Mouse (Mus musculus): ENCODE results near the gene Homer2. TPM values are rescaled to one million over a fixed set of nuclear protein-coding genes. Genes with fewer than 3 reads are reported as not detected.

The Homer2 gene
- polyA plus RNA-seq, 1 experiment from 2014 or later: 34.4 TPM

DNA sequence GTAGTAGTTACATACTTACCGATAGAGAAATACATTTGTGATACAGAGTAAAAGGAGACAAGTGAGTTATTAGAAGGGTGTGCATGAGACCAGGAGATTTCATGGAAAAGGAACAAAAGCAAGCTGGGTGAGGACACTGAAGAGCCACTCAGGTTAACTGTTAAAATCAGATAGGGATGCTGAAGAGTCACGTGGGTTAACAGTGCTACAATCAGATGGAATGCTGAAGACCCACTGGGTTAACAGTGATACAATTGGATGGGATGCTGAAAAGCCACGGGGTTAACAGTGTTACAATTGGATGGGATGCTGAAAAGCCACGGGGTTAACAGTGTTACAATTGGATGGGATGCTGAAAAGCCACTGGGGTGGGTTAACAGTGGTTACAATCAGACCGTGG is 102.3 kb downstream of the Homer2 start:
- WGBS: 79% methylated on average over 5 of the region's 5 CpGs

GRCm38 (mm10) chr7:81599379-81600280 is 107.7 kb downstream of the Homer2 start:
- H3K4me2 ChIP-seq: no peak overlapping the region
- no peak for ATAC-seq (ENCODE audit: low FRiP score, low read depth)
- no peaks in the 10 kb centered on the region for H3K27me3 ChIP-seq
- H3K9ac ChIP-seq: no peak overlapping the region
- 76% methylated on average over 8 of the region's 8 CpGs for WGBS
- no peaks in the 10 kb centered on the region for H3K9me3 ChIP-seq
- H3K4me3 ChIP-seq: no peak overlapping the region
- 0 out of 2 replicates have a peak, but pooled peaks cover 4% of the 10 kb centered on the region for H3K4me1 ChIP-seq (replicated peaks)
- H3K27ac ChIP-seq (replicated peaks): no peak overlapping the region
- peaks cover 36% of the 10 kb centered on the region for H3K36me3 ChIP-seq

More for the DNA sequence above, 102.3 kb downstream of the Homer2 start:
- Histone ChIP-seq H3K4me2 (no peak overlapping the region), H3K9ac (no peak overlapping the region), H3K9me3 (no peaks in the 10 kb centered on the region), H3K36me3 (no peaks in the 10 kb centered on the region), H3K4me3 (no peak overlapping the region), H3K27ac (replicated peaks) (no peak overlapping the region), H3K27me3 (no peaks in the 10 kb centered on the region), H3K4me1 (replicated peaks) (0 out of 2 replicates have a peak, but pooled peaks cover 2% of the 10 kb centered on the region)
- ATAC-seq (ENCODE audit: low FRiP score, low read depth): no peak

DNA sequence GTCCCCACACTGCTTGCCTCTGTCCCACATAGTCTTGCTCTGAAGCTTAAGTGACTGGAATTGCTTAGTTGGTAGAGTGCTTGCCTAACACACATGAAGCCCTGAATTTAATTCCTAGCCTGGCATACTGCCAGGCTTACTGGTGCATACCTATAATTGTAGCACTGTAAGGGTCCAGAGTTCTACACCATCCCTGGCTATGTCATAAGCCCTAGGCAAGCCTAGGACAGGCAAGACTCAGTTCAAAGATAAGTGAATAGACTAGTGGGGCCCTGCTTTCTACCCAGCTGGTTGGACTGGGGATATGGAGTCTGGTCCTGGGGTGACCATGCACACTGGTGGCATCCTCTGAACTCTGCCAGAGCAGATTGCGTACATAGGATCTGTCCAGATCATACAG is 109.7 kb downstream of the Homer2 start:
- Histone ChIP-seq H3K27me3 (no peaks in the 10 kb centered on the region), H3K27ac (replicated peaks) (no peak overlapping the region), H3K9me3 (no peaks in the 10 kb centered on the region), H3K36me3 (peaks cover 49% of the 10 kb centered on the region), H3K4me2 (no peak overlapping the region), H3K4me3 (no peak overlapping the region), H3K9ac (no peak overlapping the region), H3K4me1 (replicated peaks) (0 out of 2 replicates have a peak, but pooled peaks cover 4% of the 10 kb centered on the region)
- 93% methylated on average over 1 of the region's 1 CpGs for WGBS
- no peak for ATAC-seq (ENCODE audit: low FRiP score, low read depth)

GRCm38 (mm10) chr7:81596086-81596485 is 111.2 kb downstream of the Homer2 start:
- no peak overlapping the region for H3K9ac ChIP-seq
- ATAC-seq (ENCODE audit: low FRiP score, low read depth): no peak
- WGBS: 89% methylated on average over 6 of the region's 6 CpGs

GRCm38 (mm10) chr7:81595056-81595455 is 112.3 kb downstream of the Homer2 start:
- Histone ChIP-seq H3K9ac (no peak overlapping the region), H3K4me3 (no peak overlapping the region), H3K4me2 (no peak overlapping the region), H3K27me3 (no peaks in the 10 kb centered on the region), H3K36me3 (peaks cover 72% of the 10 kb centered on the region), H3K9me3 (no peaks in the 10 kb centered on the region), H3K27ac (replicated peaks) (no peak overlapping the region), H3K4me1 (replicated peaks) (0 out of 2 replicates have a peak, but pooled peaks cover 3% of the 10 kb centered on the region)
- 90% methylated on average over 5 of the region's 5 CpGs for WGBS
- ATAC-seq (ENCODE audit: low FRiP score, low read depth): no peak

More at GRCm38 (mm10) chr7:81596086-81596485, 111.2 kb downstream of the Homer2 start:
- Histone ChIP-seq H3K4me1 (replicated peaks) (0 out of 2 replicates have a peak, but pooled peaks cover 4% of the 10 kb centered on the region), H3K36me3 (peaks cover 63% of the 10 kb centered on the region), H3K27ac (replicated peaks) (no peak overlapping the region), H3K9me3 (no peaks in the 10 kb centered on the region), H3K4me3 (no peak overlapping the region), H3K27me3 (no peaks in the 10 kb centered on the region), H3K4me2 (no peak overlapping the region)

DNA sequence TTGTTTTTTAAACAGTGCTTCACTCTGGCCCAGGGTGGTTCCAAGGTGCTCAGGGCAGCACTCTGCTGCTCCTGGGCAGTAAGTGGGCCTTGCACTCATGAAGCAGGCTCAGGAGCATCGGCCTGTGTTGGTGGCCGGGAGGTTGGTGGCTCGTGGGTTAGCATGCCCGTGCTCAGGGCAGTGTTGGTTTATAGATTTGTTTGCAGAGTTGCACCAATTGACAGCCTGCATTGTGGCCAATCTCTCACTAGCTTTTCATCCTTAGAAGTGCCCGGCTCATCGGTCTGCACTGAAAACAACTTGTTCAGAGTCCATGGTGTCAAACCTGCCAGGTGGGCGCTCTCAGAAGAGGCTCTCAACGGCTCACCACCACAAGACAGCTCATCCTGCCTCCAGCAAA is 113.9 kb downstream of the Homer2 start:
- Histone ChIP-seq H3K9me3 (no peaks in the 10 kb centered on the region), H3K4me1 (replicated peaks) (no peaks in the 10 kb centered on the region), H3K27ac (replicated peaks) (no peak overlapping the region), H3K36me3 (peaks cover 72% of the 10 kb centered on the region), H3K9ac (no peak overlapping the region), H3K27me3 (no peaks in the 10 kb centered on the region), H3K4me3 (no peak overlapping the region), H3K4me2 (no peak overlapping the region)
- 92% methylated on average over 8 of the region's 8 CpGs for WGBS
- no peak for ATAC-seq (ENCODE audit: low FRiP score, low read depth)

- WGBS: 87% methylated on average over 9 of the region's 9 CpGs
- Histone ChIP-seq H3K4me2 (no peak overlapping the region), H3K27ac (replicated peaks) (no peak overlapping the region), H3K27me3 (no peaks in the 10 kb centered on the region), H3K9ac (no peak overlapping the region), H3K9me3 (no peaks in the 10 kb centered on the region), H3K4me1 (replicated peaks) (no peaks in the 10 kb centered on the region), H3K4me3 (no peak overlapping the region), H3K36me3 (peaks cover 70% of the 10 kb centered on the region)
- no peak for ATAC-seq (ENCODE audit: low FRiP score, low read depth)
These were observed 114.6 kb downstream of the Homer2 start for GRCm38 (mm10) chr7:81592686-81593085.

- Histone ChIP-seq H3K4me2 (no peak overlapping the region), H3K9ac (no peak overlapping the region), H3K9me3 (no peaks in the 10 kb centered on the region), H3K36me3 (peaks cover 53% of the 10 kb centered on the region), H3K4me3 (no peak overlapping the region), H3K4me1 (replicated peaks) (no peaks in the 10 kb centered on the region), H3K27me3 (no peaks in the 10 kb centered on the region), H3K27ac (replicated peaks) (no peak overlapping the region)
- 88% methylated on average over 4 of the region's 4 CpGs for WGBS
- ATAC-seq (ENCODE audit: low FRiP score, low read depth): no peak
These were observed 120.1 kb downstream of the Homer2 start for GRCm38 (mm10) chr7:81587238-81587637.

GRCm38 (mm10) chr7:81585326-81585725 is 122.0 kb downstream of the Homer2 start:
- no peaks in the 10 kb centered on the region for H3K4me1 ChIP-seq (replicated peaks)
- no peaks in the 10 kb centered on the region for H3K9me3 ChIP-seq
- WGBS: 92% methylated on average over 7 of the region's 7 CpGs
- H3K27ac ChIP-seq (replicated peaks): no peak overlapping the region
- H3K36me3 ChIP-seq: peaks cover 36% of the 10 kb centered on the region
- no peak overlapping the region for H3K4me2 ChIP-seq
- no peaks in the 10 kb centered on the region for H3K27me3 ChIP-seq
- H3K4me3 ChIP-seq: no peak overlapping the region
- no peak for ATAC-seq (ENCODE audit: low FRiP score, low read depth)
- H3K9ac ChIP-seq: no peak overlapping the region

DNA sequence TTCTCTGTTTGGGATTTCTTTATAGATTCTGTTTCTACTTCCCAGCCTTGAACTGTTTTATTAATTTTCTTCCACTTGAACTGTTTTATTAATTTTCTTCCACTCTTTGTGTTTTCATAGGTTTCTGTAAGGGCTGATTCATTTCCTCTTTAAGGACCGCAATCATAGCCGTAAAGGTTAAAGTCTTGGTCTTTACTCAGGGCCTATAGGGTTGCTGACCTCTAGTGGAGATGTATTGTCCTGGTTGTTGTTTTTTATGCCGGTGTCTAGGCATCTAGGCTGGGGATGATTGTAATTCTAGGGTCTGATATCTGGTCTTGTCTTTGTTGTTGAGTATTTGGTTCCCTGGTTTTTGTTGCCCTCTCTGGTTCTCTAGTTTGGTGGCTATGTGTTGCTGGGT is 123.8 kb downstream of the Homer2 start:
- 70% methylated on average over 3 of the region's 3 CpGs for WGBS
- no peaks in the 10 kb centered on the region for H3K4me1 ChIP-seq (replicated peaks)
- no peak overlapping the region for H3K27ac ChIP-seq (replicated peaks)
- no peak for ATAC-seq (ENCODE audit: low FRiP score, low read depth)
- no peak overlapping the region for H3K9ac ChIP-seq
- no peak overlapping the region for H3K4me2 ChIP-seq
- no peaks in the 10 kb centered on the region for H3K9me3 ChIP-seq
- H3K4me3 ChIP-seq: no peak overlapping the region
- H3K27me3 ChIP-seq: no peaks in the 10 kb centered on the region
- peaks cover 45% of the 10 kb centered on the region for H3K36me3 ChIP-seq

DNA sequence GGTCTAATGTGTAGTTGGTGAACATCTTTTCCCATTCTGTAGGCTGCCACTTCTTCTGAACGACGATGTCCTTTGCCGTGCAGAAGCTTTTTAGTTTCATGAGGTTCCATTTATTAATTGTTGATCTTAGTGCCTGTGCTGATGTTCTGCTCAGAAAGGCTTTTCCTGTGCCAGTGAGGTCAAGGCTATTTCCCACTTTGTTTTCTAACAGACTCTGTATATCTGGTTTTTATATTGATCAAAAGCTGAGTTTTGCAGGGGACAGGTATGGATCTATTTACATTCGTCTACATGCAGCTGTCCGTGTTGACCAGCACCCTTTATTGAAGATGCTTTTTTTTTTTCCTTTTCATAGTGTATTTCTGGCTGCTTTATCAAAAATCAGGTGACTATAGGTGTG is 128.0 kb downstream of the Homer2 start:
- Histone ChIP-seq H3K27me3 (no peaks in the 10 kb centered on the region), H3K9ac (no peak overlapping the region), H3K4me1 (replicated peaks) (no peaks in the 10 kb centered on the region), H3K4me3 (no peak overlapping the region), H3K9me3 (no peaks in the 10 kb centered on the region), H3K4me2 (no peak overlapping the region), H3K36me3 (peaks cover 33% of the 10 kb centered on the region), H3K27ac (replicated peaks) (no peak overlapping the region)
- 96% methylated on average over 5 of the region's 5 CpGs for WGBS
- ATAC-seq (ENCODE audit: low FRiP score, low read depth): no peak

- WGBS: 93% methylated on average over 7 of the region's 7 CpGs
- peaks cover 33% of the 10 kb centered on the region for H3K36me3 ChIP-seq
- no peaks in the 10 kb centered on the region for H3K9me3 ChIP-seq
- H3K4me3 ChIP-seq: no peak overlapping the region
- H3K4me2 ChIP-seq: no peak overlapping the region
- H3K4me1 ChIP-seq (replicated peaks): peaks cover 4% of the 10 kb centered on the region
- ATAC-seq (ENCODE audit: low FRiP score, low read depth): no peak
- no peaks in the 10 kb centered on the region for H3K27me3 ChIP-seq
- no peak overlapping the region for H3K9ac ChIP-seq
- no peak overlapping the region for H3K27ac ChIP-seq (replicated peaks)
These were observed 128.9 kb downstream of the Homer2 start for GRCm38 (mm10) chr7:81578413-81578812.

Measured in hindbrain, embryonic 15.5 days (tissue).